Mouse (Mus musculus) CH12.LX (cell line): ENCODE measurements around the gene Esyt2. TPM values are rescaled to one million over a fixed set of nuclear protein-coding genes. Genes with fewer than 3 reads are reported as not detected.

ENCODE experiments used
- DNase-seq: peaks from one replicate; pipeline ENCODE4 v3.0.0-alpha.2; 2013; ENCODE audit errors: extremely low read depth
- H3K27ac ChIP-seq: 2 replicates; pipeline ENCODE4 v1.5.1; 2012; ENCODE audit warnings: low read depth, mild to moderate bottlenecking, control low read depth, moderate library complexity; ENCODE audit not compliant: insufficient read depth
- H3K27me3 ChIP-seq: replicated peaks from 2 replicates; pipeline ENCODE3; 2012; ENCODE audit warnings: inconsistent platforms
- H3K36me3 ChIP-seq, 2 experiments: replicated peaks in 1 of 2; 2 replicates each; pipeline versions ENCODE3 to v1.6.1; 2012; ENCODE audit warnings: inconsistent platforms in 1 of 2, low read length in 1 of 2, mild to moderate bottlenecking in 1 of 2, mixed read lengths in 1 of 2, moderate library complexity in 1 of 2; ENCODE audit not compliant: control insufficient read depth in 1 of 2, insufficient read depth in 1 of 2
- H3K4me1 ChIP-seq, 2 experiments: 2 replicates each; pipeline ENCODE4 v1.6.1; 2012; ENCODE audit warnings: inconsistent platforms in 1 of 2, moderate library complexity in 1 of 2; ENCODE audit not compliant: insufficient read depth in 2 of 2, control insufficient read depth in 1 of 2
- H3K4me2 ChIP-seq: 2 replicates; pipeline ENCODE4 v1.6.1; 2012; ENCODE audit warnings: low read depth, mild to moderate bottlenecking, control low read depth; ENCODE audit not compliant: poor library complexity, insufficient read depth, severe bottlenecking
- H3K4me3 ChIP-seq, 3 experiments: fragments of 150-350 bp in 1 of 3; sonication (generic) in 1 of 3; replicated peaks in 1 of 3; 2 replicates each; pipeline versions ENCODE3 to v1.5.1; 2011 to 2012; ENCODE audit warnings: low read depth in 2 of 3, low read length in 2 of 3, mild to moderate bottlenecking in 2 of 3, moderate library complexity in 2 of 3, control low read depth in 1 of 3, improper control_type of control experiment in 1 of 3, inconsistent platforms in 1 of 3, mixed read lengths in 1 of 3; ENCODE audit not compliant: poor library complexity in 1 of 3
- H3K79me2 ChIP-seq: replicated peaks from 2 replicates; pipeline ENCODE4 v1.6.1; 2012; ENCODE audit warnings: mild to moderate bottlenecking, moderate library complexity; ENCODE audit not compliant: control insufficient read depth, poor library complexity, insufficient read depth, severe bottlenecking; ENCODE audit errors: extremely low read depth
- H3K9ac ChIP-seq: 2 replicates; pipeline ENCODE4 v1.6.1; 2012; ENCODE audit warnings: low read depth, mild to moderate bottlenecking, control low read depth, moderate library complexity; ENCODE audit not compliant: insufficient read depth
- H3K9me3 ChIP-seq: replicated peaks from 2 replicates; pipeline ENCODE3; 2012; ENCODE audit warnings: low read length, inconsistent platforms, mixed read lengths
- CHD2 ChIP-seq: IDR thresholded peaks from 2 replicates; pipeline ENCODE4 v1.6.1; 2011; ENCODE audit warnings: low read length, improper control_type of control experiment
- CTCF ChIP-seq, 2 experiments: IDR thresholded peaks in 1 of 2; conservative IDR thresholded peaks in 1 of 2; 2 replicates each; pipeline ENCODE4 v1.5.1; 2011 to 2012; ENCODE audit warnings: low read depth in 2 of 2, low read length in 2 of 2, improper control_type of control experiment in 1 of 2, inconsistent platforms in 1 of 2, mild to moderate bottlenecking in 1 of 2, moderate library complexity in 1 of 2
- GABPA ChIP-seq: IDR thresholded peaks from 2 replicates; pipeline ENCODE4 v1.6.1; 2012; ENCODE audit warnings: low read depth, low read length, improper control_type of control experiment, inconsistent platforms; ENCODE audit not compliant: insufficient replicate concordance
- IRF4 ChIP-seq: IDR thresholded peaks from 2 replicates; pipeline ENCODE4 v1.6.1; 2014; ENCODE audit warnings: low read depth, mild to moderate bottlenecking, inconsistent platforms, low read length, improper control_type of control experiment
- MXI1 ChIP-seq: IDR thresholded peaks from 2 replicates; pipeline ENCODE4 v1.6.1; 2011; ENCODE audit warnings: mild to moderate bottlenecking, low read depth, low read length, improper control_type of control experiment
- MYC ChIP-seq: IDR thresholded peaks from 2 replicates; pipeline ENCODE4 v1.6.1; 2011; ENCODE audit warnings: low read depth, mild to moderate bottlenecking, improper control_type of control experiment, low read length
- NELFE ChIP-seq: IDR thresholded peaks from 2 replicates; pipeline ENCODE4 v1.6.1; 2011; ENCODE audit warnings: low read depth, low read length, improper control_type of control experiment
- POLR2AphosphoS2 ChIP-seq: IDR thresholded peaks from 2 replicates; pipeline ENCODE4 v1.6.1; 2011; ENCODE audit warnings: low read depth, low read length, improper control_type of control experiment
- RAD21 ChIP-seq: IDR thresholded peaks from 2 replicates; pipeline ENCODE4 v1.6.1; 2011; ENCODE audit warnings: low read depth, mild to moderate bottlenecking, low read length, improper control_type of control experiment, moderate library complexity
- RCOR1 ChIP-seq: conservative IDR thresholded peaks from 2 replicates; pipeline ENCODE4 v1.6.1; 2012; ENCODE audit warnings: low read depth, mild to moderate bottlenecking, inconsistent platforms, low read length, improper control_type of control experiment
- SIN3A ChIP-seq: IDR thresholded peaks from 2 replicates; pipeline ENCODE4 v1.6.1; 2012; ENCODE audit warnings: low read length, improper control_type of control experiment, inconsistent platforms
- SMC3 ChIP-seq: IDR thresholded peaks from 2 replicates; pipeline ENCODE4 v1.6.1; 2011; ENCODE audit warnings: low read depth, low read length, improper control_type of control experiment
- UBTF ChIP-seq: IDR thresholded peaks from 2 replicates; pipeline ENCODE4 v1.6.1; 2012; ENCODE audit warnings: low read depth, mild to moderate bottlenecking, inconsistent platforms, low read length, improper control_type of control experiment, moderate library complexity
- USF1 ChIP-seq: IDR thresholded peaks from 2 replicates; pipeline ENCODE4 v1.6.1; 2014; ENCODE audit warnings: low read depth, mild to moderate bottlenecking, inconsistent platforms, low read length, improper control_type of control experiment
- ZKSCAN1 ChIP-seq: IDR thresholded peaks from 2 replicates; pipeline ENCODE4 v1.6.1; 2012; ENCODE audit warnings: low read depth, inconsistent platforms, low read length, improper control_type of control experiment, borderline replicate concordance
- ZMIZ1 ChIP-seq: IDR thresholded peaks from 2 replicates; pipeline ENCODE4 v1.6.1; 2012; ENCODE audit warnings: low read depth, mild to moderate bottlenecking, inconsistent platforms, low read length, improper control_type of control experiment
- ZNF384 ChIP-seq: IDR thresholded peaks from 2 replicates; pipeline ENCODE4 v1.6.1; 2012; ENCODE audit warnings: low read depth, low read length, improper control_type of control experiment, inconsistent platforms
- dilution Hi-C: fragments of 300-500 bp; cut with MboI; formaldehyde crosslinking; loops from 2 replicates; pipeline ENCODE4 v1.14.3; 2020; ENCODE audit warnings: low sequenced_read_pairs; ENCODE audit not compliant: extremely low pct_unique_long_range_greater_than_20kb, extremely low pct_ligation_motif_present
- in situ Hi-C: fragments of 300-500 bp; cut with MboI; formaldehyde crosslinking; loops from 3 replicates; pipeline ENCODE4 v1.14.3; 2019; ENCODE audit warnings: low sequenced_read_pairs, low pct_ligation_motif_present, low pct_unique_long_range_greater_than_20kb, mixed read lengths
- polyA plus RNA-seq: library from polyadenylated mRNA; unstranded; fragments of >175 nt; gene quantifications from 2 replicates; pipeline ENCODE4 v1.2.1, GENCODE M21; 2012; ENCODE audit warnings: low read depth; ENCODE audit not compliant: insufficient read length
- total RNA-seq, 2 experiments: library from RNA; depleted of rRNA; stranded (reverse); fragments of 300-350 nt in 1 of 2; fragments of >200 nt in 1 of 2; gene quantifications; 2 replicates each; pipeline ENCODE4 v1.2.3; 2012 to 2014

The Esyt2 gene
- total and polyA plus RNA-seq, 3 experiments = 6.9 to 12.8 (median 8.2) TPM

DNA sequence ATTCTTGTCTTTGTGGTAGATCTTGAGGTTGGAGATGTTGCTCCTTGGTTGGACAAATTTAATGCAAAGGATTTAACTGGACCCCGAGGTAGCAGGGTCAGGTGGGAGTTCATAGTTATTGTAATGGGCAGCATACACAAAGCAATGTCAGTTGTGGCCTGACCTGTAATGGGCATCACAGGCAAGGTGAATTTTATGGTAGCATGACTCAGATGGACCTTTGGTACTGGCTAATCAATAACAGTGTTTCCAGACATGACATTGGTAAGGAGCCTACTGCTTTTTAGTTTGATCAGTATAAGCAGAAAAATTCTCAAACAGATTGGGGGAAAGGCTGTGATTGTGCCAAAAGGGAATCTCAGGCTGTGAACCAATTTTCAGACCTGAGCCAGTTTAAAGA is 105.8 kb downstream of the Esyt2 start:
- Histone ChIP-seq H3K4me3 (no peak overlapping the region), H3K27ac (no peak overlapping the region)
- TF ChIP-seq GABPA (no peak), CTCF (conservative IDR thresholded peaks at IDR 0.05 in 1 of 2, IDR thresholded peaks at IDR 0.05 in 1 of 2; ENCODE audit: low read depth in 2 of 2, low read length in 2 of 2) (no peak)
- TF ChIP-seq, all 38 proteins: peak for 0
- dilution Hi-C loops = no loop called here
- Histone ChIP-seq H3K9me3 (no peaks in the 10 kb centered on the region), H3K4me1 (no peaks in the 10 kb centered on the region), H3K4me2 (no peak overlapping the region), H3K9ac (no peak overlapping the region), H3K27me3 (no peaks in the 10 kb centered on the region), H3K36me3 (no peaks in the 10 kb centered on the region), H3K79me2 (no peaks in the 10 kb centered on the region)
- no peak for DNase-seq
- in situ Hi-C loops = no loop called here

DNA sequence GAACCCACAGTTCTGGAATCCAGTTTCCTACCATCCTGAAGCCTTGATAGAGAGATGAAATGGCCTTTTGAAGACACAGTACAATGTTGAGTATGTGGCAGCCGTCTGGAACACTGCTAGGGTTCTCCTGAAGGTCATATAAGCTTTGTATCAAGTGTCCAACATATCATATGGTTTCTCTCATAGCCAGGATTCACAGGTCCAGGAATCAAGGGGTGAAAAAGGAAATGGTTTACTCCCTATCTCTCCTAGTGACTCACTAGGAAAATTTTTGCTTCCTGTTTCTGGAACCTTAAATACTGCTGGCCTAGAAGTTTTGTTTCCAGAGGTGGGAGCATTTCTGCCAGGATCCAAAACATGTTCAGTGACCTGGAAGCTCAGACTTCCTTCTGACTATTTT is 108.9 kb downstream of the Esyt2 start:
- dilution Hi-C loops (no loop called here), in situ Hi-C loops (no loop called here)
- H3K27me3 ChIP-seq = no peaks in the 10 kb centered on the region
- H3K9me3 ChIP-seq = no peaks in the 10 kb centered on the region
- no peak overlapping the region for H3K4me3 ChIP-seq
- H3K4me2 ChIP-seq = no peak overlapping the region
- H3K79me2 ChIP-seq = no peaks in the 10 kb centered on the region
- H3K36me3 ChIP-seq = no peaks in the 10 kb centered on the region
- no peak overlapping the region for H3K9ac ChIP-seq
- no peak for DNase-seq
- TF ChIP-seq UBTF (no peak), MXI1 (no peak), NELFE (no peak), SIN3A (no peak), ZMIZ1 (no peak), ZNF384 (no peak), GABPA (no peak), POLR2AphosphoS2 (no peak), CHD2 (no peak), ZKSCAN1 (no peak), SMC3 (no peak), IRF4 (no peak)
- H3K4me1 ChIP-seq = peaks cover 5 to 11% of the 10 kb centered on the region in 2 experiments
- H3K27ac ChIP-seq = no peak overlapping the region

DNA sequence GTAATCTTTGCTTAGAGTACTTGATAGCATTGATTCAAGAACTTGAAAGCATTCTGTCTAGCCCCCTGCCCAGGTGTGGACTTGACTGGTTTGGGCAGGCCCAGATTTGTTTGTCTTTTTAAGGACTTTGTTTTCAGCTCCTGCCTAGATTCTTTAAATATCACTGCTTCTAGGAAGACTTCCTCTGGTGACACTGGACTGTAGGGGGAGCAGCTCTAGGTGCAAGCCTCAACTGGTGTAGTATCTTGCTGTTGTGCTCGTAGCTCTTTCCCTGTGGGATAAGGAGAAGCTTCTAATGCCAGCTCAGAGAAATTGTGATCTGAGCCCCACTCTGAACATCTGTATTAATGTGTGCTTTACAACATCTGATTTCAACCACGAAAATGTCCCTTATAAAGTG is 113.3 kb downstream of the Esyt2 start:
- peaks cover 11 to 20% of the 10 kb centered on the region in 2 experiments for H3K4me1 ChIP-seq
- no peak overlapping the region for H3K4me2 ChIP-seq
- TF ChIP-seq MYC = no peak
- TF ChIP-seq IRF4 = no peak
- no peak for TF ChIP-seq MXI1
- no peak for TF ChIP-seq ZNF384
- peak in 1 of 2 experiments; percentile 60; a peak in 2 of 4 replicates for TF ChIP-seq CTCF (conservative IDR thresholded peaks at IDR 0.05 in 1 of 2, IDR thresholded peaks at IDR 0.05 in 1 of 2; ENCODE audit: low read depth in 2 of 2, low read length in 2 of 2)
- TF ChIP-seq SMC3 = peak; percentile 30; the same call in 1 of the 2 replicates
- TF ChIP-seq USF1 = no peak
- TF ChIP-seq SIN3A = peak; percentile 25; the same call in 1 of the 2 replicates
- TF ChIP-seq RCOR1 = no peak
- peak; percentile 9 for TF ChIP-seq RAD21
- dilution Hi-C loops (no loop called here), in situ Hi-C loops (no loop called here)
- peaks cover 0 to 5% of the 10 kb centered on the region in 2 experiments for H3K36me3 ChIP-seq
- H3K79me2 ChIP-seq = no peaks in the 10 kb centered on the region
- DNase-seq = peak; percentile 16
- H3K27me3 ChIP-seq = no peaks in the 10 kb centered on the region
- no peaks in the 10 kb centered on the region for H3K9me3 ChIP-seq
- H3K27ac ChIP-seq = no peak overlapping the region
- no peak overlapping the region for H3K9ac ChIP-seq
- no peak overlapping the region for H3K4me3 ChIP-seq
